Mouse (Mus musculus) small intestine, adult 2 months (tissue): Measurements from ENCODE around the gene Nectin2.

Source experiments
- CTCF ChIP-seq: fragments of 200-500 bp; IDR thresholded peaks from 2 replicates; pipeline ENCODE4 v1.5.1; 2012; ENCODE audit warnings: low read depth, mild to moderate bottlenecking, control low read depth, inconsistent platforms, low read length, moderate library complexity, mixed read lengths; ENCODE audit not compliant: insufficient replicate concordance, insufficient read length; ENCODE audit errors: extremely low read depth
- POLR2A ChIP-seq: fragments of 200-500 bp; IDR thresholded peaks from 2 replicates; pipeline ENCODE4 v1.6.1; 2012; ENCODE audit warnings: low read depth, mild to moderate bottlenecking, control low read depth, inconsistent platforms, low read length, moderate library complexity

DNA sequence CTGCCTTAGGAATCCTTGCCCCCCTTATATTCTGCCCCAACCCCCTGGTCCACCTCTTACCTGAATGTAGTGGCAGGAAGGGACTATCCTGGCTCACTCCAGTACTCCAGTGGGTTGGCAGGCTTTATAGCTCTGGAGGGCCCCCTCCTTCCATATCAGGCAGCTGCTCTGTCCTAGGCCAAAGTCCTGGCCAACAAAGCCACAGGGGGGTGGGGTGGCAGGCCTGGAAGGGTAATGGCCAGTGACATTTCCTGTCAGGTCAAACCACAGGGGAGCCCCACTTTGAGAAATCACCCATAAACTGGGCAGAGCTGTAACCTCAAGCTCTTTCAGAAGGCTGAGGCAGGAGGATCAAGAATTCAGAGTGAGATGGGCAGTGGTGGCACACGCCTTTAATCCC, 73.6 kb downstream of the Nectin2 start:
- no peak for TF ChIP-seq CTCF
- no peak for TF ChIP-seq POLR2A
